Comparison of ENCODE assay signal across 8 mouse cellular contexts in the genomic region with DNA sequence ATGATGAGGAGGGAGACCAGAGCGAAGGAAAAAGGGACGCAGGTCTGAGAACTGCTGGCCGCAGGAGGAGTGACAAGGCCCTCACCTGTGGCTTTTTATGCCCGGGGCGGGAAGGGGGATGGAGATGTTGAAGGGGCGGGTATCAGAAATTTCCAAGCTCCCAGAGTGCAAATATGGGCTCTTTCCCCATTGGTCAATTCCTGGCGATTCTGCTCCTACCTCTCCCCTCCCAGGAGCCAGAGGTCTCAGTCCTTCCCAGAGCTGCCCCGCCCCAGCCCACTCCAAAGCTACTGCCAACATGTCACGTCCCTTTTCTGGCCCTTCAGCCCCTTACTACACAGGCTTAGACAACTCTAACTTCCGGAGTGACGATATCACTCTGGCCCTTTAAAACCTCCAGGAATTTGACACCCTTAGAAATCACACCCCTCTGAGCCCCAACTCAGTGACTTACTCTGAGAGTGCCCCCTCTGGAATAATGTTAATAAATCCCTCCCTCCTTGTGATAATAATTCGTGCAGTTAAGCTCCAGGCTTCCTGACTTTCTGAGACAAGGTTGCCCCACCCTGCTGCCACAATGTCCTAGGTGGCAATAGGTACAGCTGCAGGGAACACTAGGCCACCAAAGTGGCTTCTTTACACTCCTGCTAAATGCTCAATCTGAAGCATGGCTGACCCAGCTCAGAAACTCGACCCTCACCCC. TPM values are rescaled to one million over a fixed set of nuclear protein-coding genes. Genes with fewer than 3 reads are reported as not detected.
DNase-seq lines count a peak whose midpoint lies in the region; ATAC-seq and TF ChIP-seq lines count a peak whose summit lies in the region.

No protein-coding gene starts in this region.

- no peaks in the 10 kb centered on the region; the same call in 1 of the 2 replicates for H3K4me1 ChIP-seq in neural tube, embryonic 11.5 days (ENCODE audit: control insufficient read depth, insufficient read depth, low read length)
- 0 out of 2 replicates have a peak, but pooled peaks cover 4% of the 10 kb centered on the region for H3K4me1 ChIP-seq in hindbrain, postnatal 0 days (ENCODE audit: insufficient read depth, low read length)
- H3K4me1 ChIP-seq in lung, postnatal 0 days (ENCODE audit: insufficient read depth, low read depth, low read length): peaks cover 5% of the 10 kb centered on the region

- peak overlapping the region; percentile 38 for H3K4me2 ChIP-seq in neural tube, embryonic 11.5 days (ENCODE audit: low read depth)
- H3K4me2 ChIP-seq in hindbrain, postnatal 0 days (ENCODE audit: low read depth, low read length): peak overlapping the region; percentile 56
- H3K4me2 ChIP-seq in lung, postnatal 0 days (replicated peaks; ENCODE audit: low read depth, low read length): peak overlapping the region; percentile 48

- peak; percentile 90 for TF ChIP-seq EP300 in lung, postnatal 0 days (IDR thresholded peaks at IDR 0.05)

- H3K27ac ChIP-seq in neural tube, embryonic 11.5 days (ENCODE audit: low read depth, low read length): no peak overlapping the region
- H3K27ac ChIP-seq in hindbrain, postnatal 0 days: no peak overlapping the region
- H3K27ac ChIP-seq in lung, postnatal 0 days (ENCODE audit: low read length): peak overlapping the region; percentile 89

- ATAC-seq in neural tube, embryonic 11.5 days (ENCODE audit: insufficient read depth, low FRiP score, low TSS enrichment): no peak
- ATAC-seq in hindbrain, postnatal 0 days: no peak
- ATAC-seq in lung, postnatal 0 days: peak; percentile 94
- ATAC-seq in frontal cortex, adult (ENCODE audit: low TSS enrichment): no peak

- H3K9me3 ChIP-seq in neural tube, embryonic 11.5 days (ENCODE audit: control insufficient read depth, low read length): no peaks in the 10 kb centered on the region
- no peaks in the 10 kb centered on the region for H3K9me3 ChIP-seq in hindbrain, postnatal 0 days (ENCODE audit: low read length)
- no peaks in the 10 kb centered on the region for H3K9me3 ChIP-seq in lung, postnatal 0 days (ENCODE audit: low read length)

- H3K27me3 ChIP-seq in neural tube, embryonic 11.5 days (ENCODE audit: control insufficient read depth, insufficient read depth, low read length): peaks cover 23% of the 10 kb centered on the region
- peaks cover 18% of the 10 kb centered on the region; the same call in 1 of the 2 replicates for H3K27me3 ChIP-seq in hindbrain, postnatal 0 days (ENCODE audit: insufficient read depth, low read length)
- peaks cover 7% of the 10 kb centered on the region; the same call in 1 of the 2 replicates for H3K27me3 ChIP-seq in lung, postnatal 0 days (replicated peaks; ENCODE audit: insufficient read depth, low read length)

- no peaks in the 10 kb centered on the region for H3K36me3 ChIP-seq in neural tube, embryonic 11.5 days (ENCODE audit: control insufficient read depth, insufficient read depth, low read length)
- no peaks in the 10 kb centered on the region for H3K36me3 ChIP-seq in hindbrain, postnatal 0 days (ENCODE audit: insufficient read depth, low read length)
- H3K36me3 ChIP-seq in lung, postnatal 0 days (ENCODE audit: insufficient read depth, low read length): no peaks in the 10 kb centered on the region

- DNase-seq in neural tube, embryonic 11.5 days (ENCODE audit: low spot score): no peak
- DNase-seq in neural tube, embryonic 10.5 days (ENCODE audit: extremely low spot score, low spot score): no peak
- DNase-seq in hindbrain, postnatal 0 days (ENCODE audit: low spot score): no peak
- DNase-seq in lung, postnatal 0 days (ENCODE audit: low spot score): peak; percentile 96
- DNase-seq in urinary bladder, postnatal 14 days (ENCODE audit: low spot score): peak; percentile 87
- DNase-seq in cerebellum, postnatal 36 days: no peak
- DNase-seq in left cerebral cortex, adult 11 months (ENCODE audit: low spot score): no peak

- H3K9ac ChIP-seq in neural tube, embryonic 11.5 days (ENCODE audit: low read length): no peak overlapping the region
- no peak overlapping the region for H3K9ac ChIP-seq in hindbrain, postnatal 0 days (replicated peaks; ENCODE audit: low read length)
- H3K9ac ChIP-seq in lung, postnatal 0 days (replicated peaks; ENCODE audit: low read depth): peak overlapping the region; percentile 64

- no peak for TF ChIP-seq CTCF in hindbrain, postnatal 0 days (IDR thresholded peaks at IDR 0.05; ENCODE audit: low read depth)
- TF ChIP-seq CTCF in lung, postnatal 0 days (IDR thresholded peaks at IDR 0.05): peak; percentile 12; the same call in 1 of the 2 replicates

- peak overlapping the region; percentile 12; the same call in 1 of the 2 replicates for H3K4me3 ChIP-seq in neural tube, embryonic 11.5 days (ENCODE audit: low read depth, low read length)
- H3K4me3 ChIP-seq in hindbrain, postnatal 0 days (ENCODE audit: low read length): peak overlapping the region; percentile 30
- peak overlapping the region; percentile 49 for H3K4me3 ChIP-seq in lung, postnatal 0 days (ENCODE audit: low read depth, low read length)

- 3% methylated on average over 13 of the region's 13 CpGs for WGBS in neural tube, embryonic 11.5 days
- 4% methylated on average over 13 of the region's 13 CpGs for WGBS in hindbrain, postnatal 0 days
- 1% methylated on average over 13 of the region's 13 CpGs for WGBS in lung, postnatal 0 days

RNA-seq across cellular contexts. Expression of gene Krt19, which starts 2.5 kb away (rescaled TPM):
- polyA plus RNA-seq in neural tube, embryonic 11.5 days (2014; fragmentation: Nextera tagmentation; extraction: Ambion mirVana): 6.4 and 6.6 TPM in 2 replicates
- 0.65 and 2.7 TPM in 2 replicates for total RNA-seq in hindbrain, postnatal 0 days (2014; rRNA removed)
- polyA plus RNA-seq in hindbrain, postnatal 0 days (2015; fragmentation: Nextera tagmentation; extraction: Ambion mirVana): 3.8 and 4.9 TPM in 2 replicates
- 460 and 573 TPM in 2 replicates for polyA plus RNA-seq in lung, postnatal 0 days (2015; fragmentation: Nextera tagmentation; extraction: Ambion mirVana)

RNA-seq across cellular contexts. Expression of gene Krt15, which starts 10.3 kb away (rescaled TPM):
- 2.7 and 3.3 TPM in 2 replicates for polyA plus RNA-seq in neural tube, embryonic 11.5 days (2014; fragmentation: Nextera tagmentation; extraction: Ambion mirVana)
- 0.25 and 0.68 TPM in 2 replicates for total RNA-seq in hindbrain, postnatal 0 days (2014; rRNA removed)
- 0.21 and 0.24 TPM in 2 replicates for polyA plus RNA-seq in hindbrain, postnatal 0 days (2015; fragmentation: Nextera tagmentation; extraction: Ambion mirVana)
- polyA plus RNA-seq in lung, postnatal 0 days (2015; fragmentation: Nextera tagmentation; extraction: Ambion mirVana): 28.1 and 58.8 TPM in 2 replicates

RNA-seq across cellular contexts. Expression of gene Krt13, which starts 24.6 kb away (rescaled TPM):
- polyA plus RNA-seq in neural tube, embryonic 11.5 days (2014; fragmentation: Nextera tagmentation; extraction: Ambion mirVana): 0.19 TPM in 1 of 2 replicates, not detected in the other
- total RNA-seq in hindbrain, postnatal 0 days (2014; rRNA removed): not detected in 2 replicates
- 0.13 TPM in 1 of 2 replicates, not detected in the other for polyA plus RNA-seq in hindbrain, postnatal 0 days (2015; fragmentation: Nextera tagmentation; extraction: Ambion mirVana)
- 0.60 and 0.68 TPM in 2 replicates for polyA plus RNA-seq in lung, postnatal 0 days (2015; fragmentation: Nextera tagmentation; extraction: Ambion mirVana)

RNA-seq across cellular contexts. Expression of gene Krt36, which starts 40.6 kb away (rescaled TPM):
- polyA plus RNA-seq in neural tube, embryonic 11.5 days (2014; fragmentation: Nextera tagmentation; extraction: Ambion mirVana): not detected in 2 replicates
- not detected in 2 replicates for total RNA-seq in hindbrain, postnatal 0 days (2014; rRNA removed)
- 0.14 TPM in 1 of 2 replicates, not detected in the other for polyA plus RNA-seq in hindbrain, postnatal 0 days (2015; fragmentation: Nextera tagmentation; extraction: Ambion mirVana)
- 0.11 TPM in 1 of 2 replicates, not detected in the other for polyA plus RNA-seq in lung, postnatal 0 days (2015; fragmentation: Nextera tagmentation; extraction: Ambion mirVana)

RNA-seq across cellular contexts. Expression of gene Krt9, which starts 47.0 kb away (rescaled TPM):
- polyA plus RNA-seq in neural tube, embryonic 11.5 days (2014; fragmentation: Nextera tagmentation; extraction: Ambion mirVana): not detected in 2 replicates
- 0.05 TPM in 1 of 2 replicates, not detected in the other for total RNA-seq in hindbrain, postnatal 0 days (2014; rRNA removed)
- polyA plus RNA-seq in hindbrain, postnatal 0 days (2015; fragmentation: Nextera tagmentation; extraction: Ambion mirVana): 0.06 and 0.18 TPM in 2 replicates
- polyA plus RNA-seq in lung, postnatal 0 days (2015; fragmentation: Nextera tagmentation; extraction: Ambion mirVana): not detected in 2 replicates

Comparison
In these comparisons a context has a peak if more than half of its experiments do, and no peak if none do; other contexts are left out.
1. DNase-seq: peak in lung, postnatal 0 days (single experiment) and urinary bladder, postnatal 14 days (single experiment); none in neural tube, embryonic 11.5 days (single experiment), neural tube, embryonic 10.5 days (single experiment), hindbrain, postnatal 0 days (single experiment), cerebellum, postnatal 36 days (0 of 2) and left cerebral cortex, adult 11 months (single experiment).
2. RNA of gene Krt19, which starts 2.5 kb away (polyA plus RNA-seq): 460 to 573 TPM in lung, postnatal 0 days; 6.4 to 6.6 TPM in neural tube, embryonic 11.5 days and 3.8 to 4.9 TPM in hindbrain, postnatal 0 days; every median in the first group is over 10 times any median in the second.
3. Peak in every context shown above with its lines, with median percentiles within 50 percentile points of each other: H3K4me2 ChIP-seq and H3K4me3 ChIP-seq.